In genomic region chr9:80333466-80333865, GRCm38 (mm10) we compare ENCODE assay signal across 15 mouse cellular contexts.
DNase-seq lines count a peak whose midpoint lies in the region; ATAC-seq lines count a peak whose summit lies in the region.
"Had no signal": no experiment of that assay in that cellular context is flagged by ENCODE, and none has a peak within 500 bp of the region (broad histone marks: within the 10 kb centered on the region; RNA-seq: fewer than 3 reads in every experiment).

No protein-coding gene starts in this region.

- no peaks in the 10 kb centered on the region for H3K9me3 ChIP-seq in forebrain, embryonic 14.5 days (replicated peaks; ENCODE audit: control insufficient read depth, low read length)
- no peaks in the 10 kb centered on the region for H3K9me3 ChIP-seq in forebrain, embryonic 10.5 days
- H3K9me3 ChIP-seq in kidney, embryonic 16.5 days (ENCODE audit: low read length), result no peaks in the 10 kb centered on the region
- H3K9me3 ChIP-seq: heart, embryonic 15.5 days had no signal

- WGBS in forebrain, embryonic 14.5 days, result 36% methylated on average over 8 of the region's 8 CpGs
- 72% methylated on average over 8 of the region's 8 CpGs for WGBS in forebrain, embryonic 10.5 days
- WGBS in kidney, embryonic 16.5 days, result 27% methylated on average over 8 of the region's 8 CpGs

- no peaks in the 10 kb centered on the region for H3K36me3 ChIP-seq in forebrain, embryonic 14.5 days (ENCODE audit: control insufficient read depth, insufficient read depth, low read length)
- no peaks in the 10 kb centered on the region for H3K36me3 ChIP-seq in forebrain, embryonic 10.5 days (replicated peaks)
- no peaks in the 10 kb centered on the region for H3K36me3 ChIP-seq in kidney, embryonic 16.5 days (ENCODE audit: insufficient read depth, low read length)
- H3K36me3 ChIP-seq: heart, embryonic 15.5 days had no signal

- peak; percentile 39 for DNase-seq in forebrain, embryonic 14.5 days (ENCODE audit: low spot score)
- no peak for DNase-seq in forebrain, embryonic 10.5 days (ENCODE audit: extremely low spot score, low spot score)
- no peak for DNase-seq in kidney, postnatal 10 days
- DNase-seq in retina, embryonic 14.5 days (ENCODE audit: low spot score), result peak; percentile 5
- no peak for DNase-seq in retina, postnatal 1 day
- no peak for DNase-seq in frontal cortex, postnatal 25 days (ENCODE audit: low spot score in 2 of 2)
- no peak for DNase-seq in yolk sac, embryonic 10.5 days (ENCODE audit: low spot score)
- DNase-seq: cerebellum, adult 9-11 months; gastrocnemius, postnatal 14 days; liver; lung, postnatal 4 days; thymus, postnatal 36 days had no signal

- no peak overlapping the region for H3K4me2 ChIP-seq in forebrain, embryonic 14.5 days (ENCODE audit: low read length)
- H3K4me2 ChIP-seq in kidney, embryonic 16.5 days (replicated peaks; ENCODE audit: low read depth, low read length), result peak overlapping the region; percentile 34
- H3K4me2 ChIP-seq: heart, embryonic 15.5 days had no signal

- H3K9ac ChIP-seq in forebrain, embryonic 14.5 days (ENCODE audit: low read length), result no peak overlapping the region
- H3K9ac ChIP-seq in kidney, embryonic 16.5 days (replicated peaks; ENCODE audit: low read length), result no peak overlapping the region
- H3K9ac ChIP-seq: heart, embryonic 15.5 days had no signal

- no peak for ATAC-seq in forebrain, embryonic 14.5 days
- no peak for ATAC-seq in kidney, embryonic 16.5 days (ENCODE audit: low FRiP score, low TSS enrichment)
- ATAC-seq: activated CD4-positive, CD25-positive, alpha-beta regulatory T cell, adult 4 months had no signal

- H3K4me1 ChIP-seq in forebrain, embryonic 14.5 days (ENCODE audit: control insufficient read depth, insufficient read depth, low read length), result no peaks in the 10 kb centered on the region; the same call in 1 of the 2 replicates
- peaks cover 11% of the 10 kb centered on the region for H3K4me1 ChIP-seq in forebrain, embryonic 10.5 days
- H3K4me1 ChIP-seq in kidney, embryonic 16.5 days (ENCODE audit: insufficient read depth, low read length), result 0 out of 2 replicates have a peak, but pooled peaks cover 6% of the 10 kb centered on the region
- H3K4me1 ChIP-seq: heart, embryonic 15.5 days had no signal

- no peak overlapping the region for H3K4me3 ChIP-seq in forebrain, embryonic 14.5 days (ENCODE audit: low read depth, low read length)
- no peak overlapping the region for H3K4me3 ChIP-seq in forebrain, embryonic 10.5 days
- peak overlapping the region; percentile 4; the same call in 1 of the 2 replicates for H3K4me3 ChIP-seq in kidney, embryonic 16.5 days (ENCODE audit: low read length)
- H3K4me3 ChIP-seq: heart, embryonic 15.5 days had no signal

- no peaks in the 10 kb centered on the region for H3K27me3 ChIP-seq in forebrain, embryonic 14.5 days (replicated peaks; ENCODE audit: control insufficient read depth, insufficient read depth, low read length)
- peaks cover 25% of the 10 kb centered on the region for H3K27me3 ChIP-seq in forebrain, embryonic 10.5 days (ENCODE audit: poor library complexity, severe bottlenecking)
- no peaks in the 10 kb centered on the region for H3K27me3 ChIP-seq in kidney, embryonic 16.5 days (ENCODE audit: insufficient read depth, low read length)
- H3K27me3 ChIP-seq: heart, embryonic 15.5 days had no signal

- H3K27ac ChIP-seq in forebrain, embryonic 14.5 days (ENCODE audit: low read depth, low read length), result no peak overlapping the region
- no peak overlapping the region for H3K27ac ChIP-seq in forebrain, embryonic 10.5 days
- no peak overlapping the region for H3K27ac ChIP-seq in kidney, embryonic 16.5 days (ENCODE audit: low read length)
- H3K27ac ChIP-seq: heart, embryonic 15.5 days had no signal

Comparison
In these comparisons a context has a peak if more than half of its experiments do, and no peak if none do; other contexts are left out.
1. DNase-seq: peak in forebrain, embryonic 14.5 days (single experiment) and retina, embryonic 14.5 days (single experiment); none in forebrain, embryonic 10.5 days (single experiment), kidney, postnatal 10 days (single experiment), retina, postnatal 1 day (single experiment), frontal cortex, postnatal 25 days (0 of 2) and yolk sac, embryonic 10.5 days (single experiment).